Mouse (Mus musculus): ENCODE data around the gene Ms4a14. TPM values are rescaled to one million over a fixed set of nuclear protein-coding genes. Genes with fewer than 3 reads are reported as not detected.

Ms4a14 gene
- polyA plus RNA-seq, 1 experiment from 2014 or later, result not detected

Other genes starting within 250 kb of the Ms4a14 start
- gene Ms4a8a, start 233.4 kb downstream of the Ms4a14 start, polyA plus RNA-seq (2016; fragmentation: Nextera tagmentation; extraction: Ambion mirVana), result not detected in 2 replicates
- not detected in 2 replicates for gene 1700017D01Rik, start 183.6 kb downstream of the Ms4a14 start, polyA plus RNA-seq (2016; fragmentation: Nextera tagmentation; extraction: Ambion mirVana)
- gene 1700025F22Rik, start 149.1 kb downstream of the Ms4a14 start, polyA plus RNA-seq (2016; fragmentation: Nextera tagmentation; extraction: Ambion mirVana), result not detected in 2 replicates
- gene Ms4a13, start 117.7 kb downstream of the Ms4a14 start, polyA plus RNA-seq (2016; fragmentation: Nextera tagmentation; extraction: Ambion mirVana), result not detected in 2 replicates
- gene Ms4a12, start 82.0 kb downstream of the Ms4a14 start, polyA plus RNA-seq (2016; fragmentation: Nextera tagmentation; extraction: Ambion mirVana), result not detected in 2 replicates
- gene Ms4a1, start 48.2 kb downstream of the Ms4a14 start, polyA plus RNA-seq (2016; fragmentation: Nextera tagmentation; extraction: Ambion mirVana), result not detected in 2 replicates
- gene Ms4a5, start 30.6 kb downstream of the Ms4a14 start, polyA plus RNA-seq (2016; fragmentation: Nextera tagmentation; extraction: Ambion mirVana), result not detected in 2 replicates
- 1.5 and 1.9 TPM in 2 replicates for gene Ms4a7, start 21.7 kb upstream of the Ms4a14 start, polyA plus RNA-seq (2016; fragmentation: Nextera tagmentation; extraction: Ambion mirVana)
- 1.4 and 2.4 TPM in 2 replicates for gene Ms4a4a, start 61.1 kb upstream of the Ms4a14 start, polyA plus RNA-seq (2016; fragmentation: Nextera tagmentation; extraction: Ambion mirVana)
- not detected in 2 replicates for gene Ms4a4c, start 90.3 kb upstream of the Ms4a14 start, polyA plus RNA-seq (2016; fragmentation: Nextera tagmentation; extraction: Ambion mirVana)
- gene Ms4a4b, start 129.1 kb upstream of the Ms4a14 start, polyA plus RNA-seq (2016; fragmentation: Nextera tagmentation; extraction: Ambion mirVana), result not detected in 2 replicates
- gene Ms4a6c, start 154.9 kb upstream of the Ms4a14 start, polyA plus RNA-seq (2016; fragmentation: Nextera tagmentation; extraction: Ambion mirVana), result 1.6 and 1.8 TPM in 2 replicates
- gene Gm8369, start 171.5 kb upstream of the Ms4a14 start, polyA plus RNA-seq (2016; fragmentation: Nextera tagmentation; extraction: Ambion mirVana), result not detected in 2 replicates
- gene Ms4a6b, start 202.1 kb upstream of the Ms4a14 start, polyA plus RNA-seq (2016; fragmentation: Nextera tagmentation; extraction: Ambion mirVana), result 1.6 and 2.1 TPM in 2 replicates
- not detected in 2 replicates for gene Ms4a4d, start 222.3 kb upstream of the Ms4a14 start, polyA plus RNA-seq (2016; fragmentation: Nextera tagmentation; extraction: Ambion mirVana)

Data from forebrain, embryonic 12.5 days (tissue).